Mouse (Mus musculus): Measurements from ENCODE around the gene Ggta1. TPM values are rescaled to one million over a fixed set of nuclear protein-coding genes. Genes with fewer than 3 reads are reported as not detected.

Ggta1 gene
- polyA plus RNA-seq, 1 experiment from 2014 or later = 7.4 TPM

DNA sequence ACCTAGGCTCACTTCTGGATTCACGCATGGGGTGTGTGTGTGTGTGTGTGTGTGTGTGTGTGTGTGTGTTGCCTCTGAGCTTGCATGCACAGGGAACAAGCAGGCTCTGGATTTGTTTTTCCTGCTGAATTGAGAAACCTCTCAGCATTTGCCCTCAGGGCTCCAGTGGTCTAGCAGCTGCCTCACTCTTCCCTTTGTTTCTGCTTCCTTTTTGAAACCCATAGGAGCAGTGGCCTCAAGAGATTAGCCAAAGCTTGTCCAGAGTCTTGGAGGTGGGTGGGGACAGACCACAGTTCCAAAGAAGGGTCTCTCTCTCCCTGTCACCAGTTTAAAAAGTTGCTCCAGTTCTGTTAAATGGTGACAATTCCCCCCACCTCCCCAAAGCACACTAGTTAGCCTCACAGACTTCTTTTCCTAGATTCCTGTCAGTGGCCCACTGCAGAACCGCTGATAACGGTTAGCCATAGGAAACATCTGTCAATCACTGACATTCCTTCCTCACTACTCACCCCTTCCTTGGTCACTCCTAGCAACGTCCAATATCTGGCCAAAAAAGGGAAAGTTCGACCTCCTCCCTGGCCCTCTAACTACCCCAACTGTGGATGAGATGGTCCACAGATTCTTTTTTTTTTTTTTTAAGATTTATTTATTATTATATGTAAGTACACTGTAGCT is 24.1 kb upstream of the Ggta1 start:
- Histone ChIP-seq H3K4me1 (peaks cover 7% of the 10 kb centered on the region), H3K9me3 (replicated peaks) (no peaks in the 10 kb centered on the region), H3K27ac (replicated peaks) (no peak overlapping the region), H3K27me3 (replicated peaks) (no peaks in the 10 kb centered on the region), H3K9ac (replicated peaks) (no peak overlapping the region), H3K4me3 (replicated peaks) (no peak overlapping the region), H3K4me2 (no peak overlapping the region), H3K36me3 (no peaks in the 10 kb centered on the region)
- ATAC-seq (ENCODE audit: low FRiP score) = no peak
- WGBS = 60% methylated on average over 5 of the region's 5 CpGs

DNA sequence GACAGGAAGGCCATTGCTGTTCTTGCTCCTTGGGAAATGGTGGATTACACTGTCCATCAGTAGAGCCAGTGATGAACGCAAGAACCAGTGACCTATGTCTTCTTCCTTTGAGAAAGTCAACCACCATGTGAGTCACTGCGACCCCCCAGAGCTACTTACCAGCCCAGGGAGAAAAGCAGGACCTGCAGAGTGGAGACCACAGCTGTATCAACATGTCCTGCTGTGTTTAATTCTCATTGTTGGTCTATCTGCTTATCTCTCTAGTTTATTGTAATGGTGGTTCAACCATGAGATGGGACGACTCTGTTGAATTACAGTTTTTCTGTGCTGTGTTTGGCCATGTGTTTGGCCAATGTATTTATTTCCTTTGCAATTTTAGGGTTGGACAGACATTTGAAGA is 21.1 kb upstream of the Ggta1 start:
- 92% methylated on average over 3 of the region's 3 CpGs for WGBS
- no peaks in the 10 kb centered on the region; the same call in 1 of the 2 replicates for H3K4me1 ChIP-seq
- H3K27ac ChIP-seq (replicated peaks) = no peak overlapping the region
- H3K27me3 ChIP-seq (replicated peaks) = no peaks in the 10 kb centered on the region
- H3K9ac ChIP-seq (replicated peaks) = no peak overlapping the region
- H3K9me3 ChIP-seq (replicated peaks) = no peaks in the 10 kb centered on the region
- ATAC-seq (ENCODE audit: low FRiP score) = no peak
- no peak overlapping the region for H3K4me2 ChIP-seq
- no peak overlapping the region for H3K4me3 ChIP-seq (replicated peaks)
- no peaks in the 10 kb centered on the region for H3K36me3 ChIP-seq

DNA sequence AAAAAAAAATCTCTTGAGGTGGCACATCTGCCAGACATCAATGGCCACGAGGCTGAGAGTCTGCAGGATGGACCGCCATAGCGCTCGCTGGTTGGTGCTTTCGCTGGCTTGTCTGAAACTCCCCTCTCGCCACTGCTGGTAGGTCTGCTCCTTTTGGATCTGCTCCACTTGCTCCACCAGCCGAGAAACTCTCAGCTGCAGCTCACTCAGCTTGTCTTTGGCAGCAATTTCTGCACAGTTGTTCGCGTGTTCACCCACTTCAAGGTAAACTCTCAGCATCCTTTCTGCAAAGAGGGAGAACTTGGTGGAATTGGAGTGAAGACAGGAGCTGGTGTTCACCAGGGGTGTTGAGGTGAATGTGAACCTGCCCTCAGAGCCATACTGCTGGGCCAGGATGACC is 20.4 kb upstream of the Ggta1 start:
- Histone ChIP-seq H3K4me1 (no peaks in the 10 kb centered on the region; the same call in 1 of the 2 replicates), H3K27ac (replicated peaks) (no peak overlapping the region), H3K9ac (replicated peaks) (no peak overlapping the region), H3K36me3 (no peaks in the 10 kb centered on the region), H3K4me2 (no peak overlapping the region), H3K4me3 (replicated peaks) (no peak overlapping the region), H3K9me3 (replicated peaks) (no peaks in the 10 kb centered on the region), H3K27me3 (replicated peaks) (no peaks in the 10 kb centered on the region)
- 87% methylated on average over 9 of the region's 9 CpGs for WGBS
- ATAC-seq (ENCODE audit: low FRiP score) = no peak

DNA sequence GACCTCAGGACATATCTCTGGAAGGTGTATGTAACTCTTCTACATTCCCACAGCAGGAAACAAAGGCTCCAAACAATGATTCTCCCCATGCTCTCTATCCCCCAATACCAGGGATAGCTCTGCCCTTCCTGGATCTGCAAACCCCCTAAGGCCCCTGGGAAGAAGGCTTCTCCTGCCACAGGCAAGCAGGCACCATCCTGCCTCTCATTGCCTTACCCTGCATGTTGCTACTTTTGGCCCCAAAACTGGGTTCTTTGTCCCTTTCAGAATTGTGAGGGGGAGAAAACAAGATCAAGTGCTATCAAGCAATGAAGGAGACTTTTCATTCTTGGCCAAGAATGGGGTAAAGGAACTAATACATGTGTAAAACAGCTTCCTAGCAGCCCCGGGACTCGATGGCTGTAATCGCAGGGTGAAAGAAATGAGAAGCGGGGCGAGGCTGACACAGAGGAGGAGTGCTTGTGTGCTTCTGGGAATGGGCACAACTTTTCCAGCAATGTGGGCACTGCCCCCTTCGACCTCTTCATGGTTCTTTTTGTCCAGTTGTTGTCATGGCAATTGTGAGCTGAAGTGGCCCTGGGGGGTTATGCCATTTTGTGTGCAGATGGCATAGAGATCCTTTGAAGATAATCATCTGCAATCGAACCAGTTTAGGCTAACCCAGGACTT is 18.4 kb upstream of the Ggta1 start:
- Histone ChIP-seq H3K4me2 (no peak overlapping the region), H3K4me1 (no peaks in the 10 kb centered on the region; the same call in 1 of the 2 replicates), H3K4me3 (replicated peaks) (no peak overlapping the region), H3K27ac (replicated peaks) (peak overlapping the region; percentile 11; the same call in 1 of the 2 replicates), H3K9me3 (replicated peaks) (no peaks in the 10 kb centered on the region), H3K27me3 (replicated peaks) (no peaks in the 10 kb centered on the region), H3K9ac (replicated peaks) (no peak overlapping the region), H3K36me3 (no peaks in the 10 kb centered on the region)
- no peak for ATAC-seq (ENCODE audit: low FRiP score)
- WGBS = 51% methylated on average over 7 of the region's 7 CpGs

DNA sequence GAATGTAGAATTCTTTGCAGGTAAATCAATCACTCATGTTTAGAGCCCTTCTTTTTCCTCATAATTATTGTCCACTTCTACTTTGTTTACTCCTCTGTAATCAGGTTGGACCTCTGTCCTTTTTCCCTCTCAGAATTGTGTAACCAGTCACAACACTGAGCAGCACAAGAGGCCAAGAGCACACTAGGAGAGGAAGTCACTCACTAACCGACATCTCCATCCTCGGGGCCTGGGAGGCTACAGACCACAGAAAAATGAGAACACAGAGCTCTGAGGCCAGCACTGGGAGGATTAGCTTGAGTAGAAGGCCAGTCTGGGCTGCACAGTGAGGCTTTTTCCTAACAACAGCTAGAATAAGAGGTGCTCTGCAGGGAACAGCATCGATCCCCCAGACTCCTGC is 17.0 kb upstream of the Ggta1 start:
- H3K36me3 ChIP-seq = no peaks in the 10 kb centered on the region
- H3K4me1 ChIP-seq = no peaks in the 10 kb centered on the region; the same call in 1 of the 2 replicates
- H3K4me3 ChIP-seq (replicated peaks) = no peak overlapping the region
- no peak overlapping the region for H3K4me2 ChIP-seq
- no peak overlapping the region for H3K9ac ChIP-seq (replicated peaks)
- no peaks in the 10 kb centered on the region for H3K27me3 ChIP-seq (replicated peaks)
- 81% methylated on average over 3 of the region's 3 CpGs for whole genome bisulfite sequencing
- no peak for ATAC-seq (ENCODE audit: low FRiP score)
- H3K9me3 ChIP-seq (replicated peaks) = no peaks in the 10 kb centered on the region
- H3K27ac ChIP-seq (replicated peaks) = no peak overlapping the region

DNA sequence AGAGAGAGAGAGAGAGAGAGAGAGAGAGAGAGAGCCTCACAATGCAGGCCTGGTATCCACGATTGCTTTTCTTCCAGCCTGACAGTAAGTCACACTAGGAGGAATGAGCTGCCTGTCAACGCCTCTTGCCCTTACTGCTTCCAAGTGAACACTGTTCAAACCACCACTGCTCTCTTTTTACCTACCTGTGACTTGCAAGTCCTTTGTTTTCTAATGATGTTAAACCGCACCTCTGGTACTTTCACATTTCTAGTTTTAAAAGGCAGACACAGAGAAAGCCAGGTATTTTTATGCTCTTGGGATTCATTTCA is 15.7 kb upstream of the Ggta1 start:
- WGBS = 57% methylated on average over 3 of the region's 3 CpGs
- H3K36me3 ChIP-seq = no peaks in the 10 kb centered on the region
- no peaks in the 10 kb centered on the region for H3K27me3 ChIP-seq (replicated peaks)
- no peaks in the 10 kb centered on the region; the same call in 1 of the 2 replicates for H3K4me1 ChIP-seq
- H3K9me3 ChIP-seq (replicated peaks) = no peaks in the 10 kb centered on the region
- H3K4me2 ChIP-seq = no peak overlapping the region
- no peak overlapping the region for H3K27ac ChIP-seq (replicated peaks)
- no peak overlapping the region for H3K9ac ChIP-seq (replicated peaks)
- no peak overlapping the region for H3K4me3 ChIP-seq (replicated peaks)
- no peak for ATAC-seq (ENCODE audit: low FRiP score)

DNA sequence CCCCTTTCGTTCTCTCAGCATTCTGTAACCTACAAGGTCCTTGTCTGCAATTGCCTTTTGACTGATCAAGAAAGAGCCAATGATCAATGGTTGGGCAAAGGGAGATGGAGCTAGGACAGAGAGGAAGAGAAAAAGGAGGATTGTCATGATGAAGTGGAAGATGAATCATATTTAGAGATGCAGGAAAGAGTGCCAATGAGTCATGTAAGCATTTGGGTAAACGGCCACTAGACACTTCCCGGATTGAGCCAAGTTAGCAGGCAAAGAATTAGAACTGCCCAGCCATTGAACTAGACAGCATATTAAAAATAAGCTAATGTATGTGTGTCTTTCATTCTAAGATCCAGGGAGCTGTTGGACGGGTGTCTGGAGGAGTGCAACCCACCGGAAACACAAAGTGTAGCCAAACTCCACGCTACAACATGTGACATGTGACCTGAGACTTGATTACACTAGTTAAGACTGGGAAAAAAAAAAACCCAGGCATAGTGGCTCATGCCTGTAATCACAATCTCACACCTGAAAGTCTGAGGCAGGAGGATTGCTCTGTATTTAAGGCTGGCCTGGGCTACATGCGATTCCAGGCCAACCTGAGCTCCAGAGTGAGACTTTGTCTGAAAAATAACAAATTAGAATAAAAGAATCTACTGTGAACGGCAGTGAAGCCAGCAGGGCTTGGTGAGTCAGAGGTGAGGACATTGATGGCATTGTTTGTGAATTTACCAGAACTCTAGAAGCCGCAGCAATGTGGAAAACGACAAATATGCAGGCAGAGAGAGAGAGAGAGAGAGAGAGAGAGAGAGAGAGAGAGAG is 15.2 kb upstream of the Ggta1 start:
- Histone ChIP-seq H3K27me3 (replicated peaks) (no peaks in the 10 kb centered on the region), H3K9me3 (replicated peaks) (no peaks in the 10 kb centered on the region), H3K4me3 (replicated peaks) (no peak overlapping the region), H3K27ac (replicated peaks) (no peak overlapping the region), H3K4me1 (no peaks in the 10 kb centered on the region; the same call in 1 of the 2 replicates), H3K36me3 (no peaks in the 10 kb centered on the region), H3K9ac (replicated peaks) (no peak overlapping the region), H3K4me2 (no peak overlapping the region)
- no peak for ATAC-seq (ENCODE audit: low FRiP score)
- WGBS = 81% methylated on average over 10 of the region's 10 CpGs

DNA sequence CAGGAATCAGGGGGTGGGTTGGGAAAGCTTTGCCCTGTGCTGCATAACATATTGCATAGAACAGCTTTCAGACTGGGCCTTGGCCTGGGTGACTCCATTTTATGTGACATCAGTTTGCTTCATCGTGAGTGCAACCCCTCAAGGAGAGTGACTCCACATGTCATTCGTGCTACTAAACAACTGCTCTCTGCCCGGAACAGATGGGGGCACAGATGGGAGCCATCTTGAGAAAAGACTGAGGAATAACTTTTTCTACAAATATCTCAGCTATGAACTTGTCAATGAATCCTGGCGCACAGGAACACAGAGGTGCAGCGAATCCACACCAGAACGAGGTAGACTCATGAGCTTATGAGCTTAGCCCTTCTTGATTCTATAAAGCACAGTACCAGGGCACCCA is 14.3 kb upstream of the Ggta1 start:
- no peak for ATAC-seq (ENCODE audit: low FRiP score)
- Histone ChIP-seq H3K9ac (replicated peaks) (no peak overlapping the region), H3K27ac (replicated peaks) (no peak overlapping the region), H3K4me2 (no peak overlapping the region), H3K4me3 (replicated peaks) (no peak overlapping the region), H3K9me3 (replicated peaks) (no peaks in the 10 kb centered on the region), H3K36me3 (no peaks in the 10 kb centered on the region), H3K4me1 (no peaks in the 10 kb centered on the region; the same call in 1 of the 2 replicates), H3K27me3 (replicated peaks) (no peaks in the 10 kb centered on the region)
- 86% methylated on average over 6 of the region's 6 CpGs for WGBS

DNA sequence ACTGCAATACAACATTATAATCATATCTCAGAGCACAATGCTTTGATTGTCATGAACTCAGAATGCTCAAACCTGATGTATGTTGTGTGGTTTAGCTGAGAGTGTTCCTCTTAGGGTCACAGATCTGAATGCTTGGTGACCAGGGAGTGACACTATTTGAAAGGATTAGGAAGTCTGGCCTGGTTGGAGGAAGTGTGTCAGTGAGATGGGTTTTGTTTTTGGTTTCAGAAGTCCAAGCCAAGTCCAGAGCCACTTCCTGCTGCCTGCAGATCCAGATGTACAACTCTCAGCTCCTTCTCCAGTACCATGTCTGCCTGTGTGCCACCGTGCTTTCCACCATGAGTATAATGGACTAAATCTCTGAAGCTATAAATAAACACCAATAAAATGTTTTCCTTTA is 11.9 kb upstream of the Ggta1 start:
- H3K4me3 ChIP-seq (replicated peaks) = no peak overlapping the region
- no peaks in the 10 kb centered on the region for H3K36me3 ChIP-seq
- H3K9me3 ChIP-seq (replicated peaks) = no peaks in the 10 kb centered on the region
- H3K9ac ChIP-seq (replicated peaks) = no peak overlapping the region
- no peak for ATAC-seq (ENCODE audit: low FRiP score)
- WGBS = 91% methylated on average over 1 of the region's 1 CpGs
- no peaks in the 10 kb centered on the region for H3K27me3 ChIP-seq (replicated peaks)
- no peak overlapping the region for H3K27ac ChIP-seq (replicated peaks)
- H3K4me2 ChIP-seq = no peak overlapping the region
- no peaks in the 10 kb centered on the region for H3K4me1 ChIP-seq

DNA sequence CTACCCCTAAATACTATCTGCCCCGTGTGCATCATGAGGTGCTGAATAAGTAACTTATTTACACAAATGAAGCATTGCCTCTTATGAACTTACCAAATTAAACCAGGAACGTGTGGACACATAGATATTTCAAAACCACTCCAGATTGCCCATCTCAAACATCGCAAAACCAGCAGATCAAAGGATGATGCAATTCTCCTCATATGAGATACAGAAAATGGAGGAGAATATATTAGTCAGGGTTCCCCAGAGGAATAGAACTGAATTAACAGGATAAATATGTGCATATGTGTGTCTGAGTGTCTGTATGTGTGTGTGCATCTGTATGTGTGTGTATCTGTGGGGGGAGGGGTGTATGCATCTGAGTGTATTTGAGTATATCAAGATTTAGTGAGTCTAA is 6.2 kb upstream of the Ggta1 start:
- no peak for ATAC-seq (ENCODE audit: low FRiP score)
- Histone ChIP-seq H3K27ac (replicated peaks) (no peak overlapping the region), H3K36me3 (no peaks in the 10 kb centered on the region)

DNA sequence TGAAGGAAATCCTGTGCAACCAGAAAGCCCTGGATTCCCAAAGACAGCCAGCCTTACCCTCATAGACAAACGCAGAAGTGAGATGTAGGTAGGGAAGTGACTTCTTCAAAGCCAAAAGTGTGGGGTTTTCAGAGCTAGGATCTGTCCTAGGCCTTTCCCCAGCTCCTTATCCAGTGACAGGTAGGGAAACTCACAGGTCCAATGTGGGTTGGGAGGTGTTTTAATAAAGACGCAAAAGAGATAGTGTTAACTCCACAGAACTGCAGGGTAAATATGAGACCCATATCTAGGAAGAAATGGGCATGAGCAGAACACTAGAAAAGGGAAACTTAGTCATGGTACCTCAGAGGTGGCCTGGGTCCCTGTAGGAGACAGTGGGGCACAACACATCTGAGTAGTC is 5.2 kb upstream of the Ggta1 start:
- WGBS = 79% methylated on average over 2 of the region's 2 CpGs
- no peaks in the 10 kb centered on the region for H3K36me3 ChIP-seq
- ATAC-seq (ENCODE audit: low FRiP score) = no peak

More for the DNA sequence above, 6.2 kb upstream of the Ggta1 start:
- Histone ChIP-seq H3K9ac (replicated peaks) (no peak overlapping the region), H3K4me3 (replicated peaks) (no peak overlapping the region), H3K9me3 (replicated peaks) (no peaks in the 10 kb centered on the region), H3K27me3 (replicated peaks) (0 out of 2 replicates have a peak, but pooled peaks cover under 1% of the 10 kb centered on the region), H3K4me2 (no peak overlapping the region), H3K4me1 (no peaks in the 10 kb centered on the region)
- WGBS = 84% methylated on average over 3 of the region's 3 CpGs

DNA sequence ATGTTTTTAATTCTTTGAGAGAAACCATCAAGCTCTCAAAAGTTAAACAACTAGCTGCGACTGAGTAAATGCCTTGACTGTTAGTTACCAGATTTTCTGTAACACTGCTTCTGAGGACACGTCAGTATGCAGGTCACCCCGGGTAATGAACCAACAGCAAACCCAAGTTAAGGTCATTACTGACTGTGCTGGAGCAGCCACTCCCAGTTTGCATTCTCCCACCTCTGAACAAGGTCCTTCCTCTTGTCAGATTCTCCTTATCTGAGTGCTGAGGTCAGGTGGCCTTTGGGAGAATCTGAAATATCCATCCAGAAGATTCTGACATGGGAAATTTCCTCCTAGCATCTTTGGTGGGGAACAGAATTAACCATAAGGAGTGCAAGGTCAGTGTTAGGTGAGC is 4.8 kb upstream of the Ggta1 start:
- ATAC-seq (ENCODE audit: low FRiP score) = no peak
- Histone ChIP-seq H3K4me1 (peaks cover 6% of the 10 kb centered on the region), H3K27ac (replicated peaks) (no peak overlapping the region), H3K9ac (replicated peaks) (no peak overlapping the region), H3K9me3 (replicated peaks) (no peaks in the 10 kb centered on the region), H3K27me3 (replicated peaks) (peaks cover 12% of the 10 kb centered on the region), H3K36me3 (no peaks in the 10 kb centered on the region), H3K4me3 (replicated peaks) (no peak overlapping the region), H3K4me2 (no peak overlapping the region)
- WGBS = 80% methylated on average over 3 of the region's 3 CpGs

More for the DNA sequence above, 5.2 kb upstream of the Ggta1 start:
- Histone ChIP-seq H3K4me2 (no peak overlapping the region), H3K4me1 (peaks cover 2% of the 10 kb centered on the region; the same call in 1 of the 2 replicates), H3K4me3 (replicated peaks) (no peak overlapping the region), H3K27me3 (replicated peaks) (peaks cover 11% of the 10 kb centered on the region), H3K9me3 (replicated peaks) (no peaks in the 10 kb centered on the region), H3K27ac (replicated peaks) (no peak overlapping the region), H3K9ac (replicated peaks) (no peak overlapping the region)

Measured in neural tube, embryonic 15.5 days (tissue).